Mouse (Mus musculus) olfactory bulb, adult 2 months (tissue): ENCODE results near the gene Rbm6.

ENCODE experiments used
- CTCF ChIP-seq: fragments of 200-500 bp; IDR thresholded peaks from 2 replicates; pipeline ENCODE4 v1.5.1; 2012; ENCODE audit warnings: low read depth, mild to moderate bottlenecking, low read length, moderate library complexity; ENCODE audit not compliant: insufficient read depth
- POLR2A ChIP-seq: fragments of 200-500 bp; IDR thresholded peaks from 2 replicates; pipeline ENCODE4 v1.6.1; 2012; ENCODE audit warnings: mild to moderate bottlenecking, low read depth, low read length, moderate library complexity; ENCODE audit not compliant: insufficient read depth

- TF ChIP-seq CTCF: no peak
- TF ChIP-seq POLR2A: no peak
These were observed 103.0 kb downstream of the Rbm6 start for GRCm38 (mm10) chr9:107770037-107770373.
